Mouse (Mus musculus) cerebellum, adult (tissue): ENCODE data around the gene Ubr4.

Experiments used
- ATAC-seq: cut with Nextera tagmentation; 2 replicates; pipeline ENCODE4 v1.9.2; 2017; ENCODE audit warnings: mild to moderate bottlenecking, moderate library complexity, mixed read lengths; ENCODE audit not compliant: insufficient number of reproducible peaks, low FRiP score, low TSS enrichment

Gene Ubr4

GRCm38 (mm10) chr4:139476663-139477625 lies 124.5 kb downstream of the Ubr4 start:
- peak; percentile 47; the same call in 1 of the 2 replicates for ATAC-seq

DNA sequence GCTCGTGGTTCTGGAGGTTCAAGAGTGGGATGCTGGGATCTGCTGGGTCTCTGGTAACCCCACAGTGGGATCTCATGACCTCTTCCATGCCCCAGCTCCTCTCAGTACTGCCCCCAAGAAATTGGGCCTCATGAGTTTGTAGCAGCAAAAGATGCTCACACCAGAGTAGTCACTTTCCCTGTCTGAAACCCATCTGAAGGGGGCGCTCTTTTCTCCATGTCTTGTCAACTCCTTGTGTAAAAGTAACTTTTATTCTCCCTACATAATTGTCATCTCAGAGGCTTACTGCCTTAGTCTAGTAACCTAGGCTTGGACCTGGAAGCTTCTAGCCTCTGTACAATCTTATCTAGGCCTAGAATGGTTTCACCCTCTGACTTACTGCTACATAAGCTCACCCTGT lies 125.6 kb downstream of the Ubr4 start:
- no peak for ATAC-seq

GRCm38 (mm10) chr4:139479176-139479575 lies 126.8 kb downstream of the Ubr4 start:
- ATAC-seq = no peak

- no peak for ATAC-seq
Observed at GRCm38 (mm10) chr4:139481400-139481799, 129.0 kb downstream of the Ubr4 start.

DNA sequence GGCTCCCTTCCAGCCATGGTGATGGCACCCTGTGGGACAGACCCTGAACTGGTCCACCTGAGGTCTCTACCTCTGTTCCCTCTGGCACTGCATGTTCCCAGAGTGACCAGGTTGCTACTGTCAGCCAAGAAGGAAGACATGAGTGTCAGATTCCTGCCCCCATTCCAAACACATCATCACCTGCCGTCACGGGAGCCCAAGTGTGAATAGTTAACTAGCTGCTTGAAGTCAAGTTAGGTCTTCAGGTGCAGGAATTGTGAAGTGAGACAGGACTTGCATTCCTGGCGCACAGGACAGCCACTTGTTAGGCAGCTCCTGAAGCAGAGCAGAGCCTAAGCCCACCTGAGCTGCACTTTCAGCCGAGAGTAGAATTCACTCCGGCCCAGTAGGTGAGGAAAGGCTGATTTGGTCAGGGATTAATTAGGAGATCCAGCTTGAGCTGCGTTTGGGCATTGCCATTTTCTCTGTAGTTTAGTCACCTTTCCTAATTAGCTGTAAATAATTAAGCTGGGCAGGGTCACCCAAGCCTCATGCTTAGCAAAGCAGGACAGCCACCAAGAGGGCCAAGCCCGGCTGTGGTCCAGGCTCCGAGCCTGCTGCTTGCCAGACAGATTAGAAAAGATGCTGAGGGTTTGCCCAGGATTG lies 131.2 kb downstream of the Ubr4 start:
- ATAC-seq = no peak

- no peak for ATAC-seq
Observed at GRCm38 (mm10) chr4:139484496-139484895, 132.1 kb downstream of the Ubr4 start.

DNA sequence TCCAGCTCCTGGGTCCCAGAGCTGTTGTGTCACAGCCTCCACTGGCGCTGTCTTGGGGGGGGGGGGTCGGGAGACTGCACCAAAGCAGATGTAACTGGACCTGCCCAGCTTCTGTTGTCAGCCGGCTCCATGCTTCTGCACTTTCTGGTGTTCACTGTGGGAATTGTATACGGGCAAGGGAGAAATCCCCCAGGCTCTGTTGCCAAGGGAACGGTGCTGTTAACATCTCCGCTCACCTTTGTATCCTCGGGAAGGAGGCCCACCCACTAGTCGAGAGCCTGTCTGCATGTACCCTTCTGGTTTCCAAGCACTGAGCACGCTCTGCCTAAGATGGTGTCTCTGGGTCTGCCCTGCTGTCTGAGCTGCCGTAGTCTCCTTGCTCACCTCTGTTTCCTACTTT lies 134.7 kb downstream of the Ubr4 start:
- no peak for ATAC-seq

DNA sequence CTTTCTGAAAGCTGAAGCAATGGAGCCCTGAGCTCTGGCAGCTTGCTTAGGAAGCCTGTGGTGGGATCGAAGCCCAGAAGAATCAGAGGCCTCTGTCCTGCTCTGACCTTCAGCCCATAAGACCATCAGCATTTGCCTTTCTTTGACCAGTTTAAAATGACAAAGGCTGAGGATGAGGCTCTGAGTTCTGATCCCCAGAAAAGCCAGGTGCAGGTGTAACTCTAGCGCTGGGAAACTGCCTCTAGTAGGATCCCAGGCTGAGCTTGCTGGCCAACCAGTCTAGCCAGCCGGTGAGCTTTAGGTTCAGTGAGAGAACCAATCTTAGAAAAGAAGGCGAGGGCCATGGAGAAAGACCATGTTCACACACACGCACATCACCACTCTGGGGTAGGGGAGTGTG lies 135.9 kb downstream of the Ubr4 start:
- ATAC-seq = no peak

GRCm38 (mm10) chr4:139489946-139490345 lies 137.5 kb downstream of the Ubr4 start:
- ATAC-seq = peak; percentile 74

- no peak for ATAC-seq
Observed at GRCm38 (mm10) chr4:139490413-139491055, 138.1 kb downstream of the Ubr4 start.

GRCm38 (mm10) chr4:139491541-139492170 lies 139.2 kb downstream of the Ubr4 start:
- ATAC-seq = no peak

- ATAC-seq = no peak
Observed at GRCm38 (mm10) chr4:139492258-139492833, 139.9 kb downstream of the Ubr4 start.

GRCm38 (mm10) chr4:139493227-139494025 lies 141.0 kb downstream of the Ubr4 start:
- ATAC-seq = peak; percentile 34; the same call in 1 of the 2 replicates

GRCm38 (mm10) chr4:139500814-139501213 lies 148.4 kb downstream of the Ubr4 start:
- ATAC-seq = peak; percentile 15; the same call in 1 of the 2 replicates

GRCm38 (mm10) chr4:139501702-139502101 lies 149.3 kb downstream of the Ubr4 start:
- no peak for ATAC-seq

DNA sequence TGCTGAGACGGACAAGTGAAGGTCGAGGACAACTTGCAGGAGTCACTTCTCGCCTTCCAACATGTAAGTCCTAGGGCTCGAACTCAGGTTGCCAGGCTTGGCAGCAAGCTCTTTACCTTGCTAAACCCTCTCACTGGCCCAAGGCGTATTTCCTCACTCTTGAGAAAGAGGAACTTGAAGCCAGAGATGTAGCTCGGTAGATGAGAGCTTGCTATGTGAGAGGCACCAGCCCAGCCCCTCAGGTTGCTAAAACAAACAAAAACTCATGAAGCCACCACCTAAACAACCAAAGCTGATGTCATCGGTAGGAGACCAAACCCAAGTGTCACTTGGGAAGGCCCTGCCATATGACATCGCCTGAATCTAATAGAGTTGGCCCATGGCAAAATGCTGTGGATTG lies 151.5 kb downstream of the Ubr4 start:
- no peak for ATAC-seq

- no peak for ATAC-seq
Observed at GRCm38 (mm10) chr4:139505716-139506115, 153.3 kb downstream of the Ubr4 start.

GRCm38 (mm10) chr4:139506727-139507126 lies 154.3 kb downstream of the Ubr4 start:
- ATAC-seq = no peak

DNA sequence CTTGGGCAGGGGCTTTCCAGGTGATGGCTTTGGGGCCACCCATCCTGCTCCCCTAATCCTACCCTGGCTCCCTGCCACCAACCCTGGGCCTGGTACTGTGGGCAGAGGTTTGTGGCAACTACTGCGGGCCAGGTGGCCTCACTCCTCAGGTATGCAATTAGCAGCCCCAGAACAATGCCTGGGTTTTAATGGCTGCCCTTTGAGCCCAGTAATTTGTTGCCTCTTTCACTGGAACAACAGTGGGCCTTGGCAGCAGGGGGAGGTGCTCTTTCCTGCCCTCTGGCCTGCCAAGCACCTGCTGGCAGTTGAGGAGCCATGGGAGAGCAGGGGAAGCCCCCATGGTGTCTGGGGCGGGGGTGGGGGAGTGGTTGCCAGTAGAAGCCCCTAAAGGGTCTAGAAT lies 156.7 kb downstream of the Ubr4 start:
- no peak for ATAC-seq
